Mouse (Mus musculus) spleen, adult 2 months (tissue): Measurements from ENCODE around the gene Gm20388. TPM values are rescaled to one million over a fixed set of nuclear protein-coding genes. Genes with fewer than 3 reads are reported as not detected.
A peak's percentile ranks its signal among the peaks of the same experiment; 100 is the strongest.

Source experiments
- DNase-seq, 2 experiments: peaks; one replicate each; pipeline versions ENCODE4 v3.0.0 to v3.0.0-alpha.2; 2012 to 2021; ENCODE audit warnings: low spot score in 2 of 2, low read depth in 1 of 2
- H3K27ac ChIP-seq: fragments of 200-500 bp; 2 replicates; pipeline ENCODE4 v1.5.1; 2012; ENCODE audit warnings: low read length, inconsistent platforms; ENCODE audit not compliant: insufficient read depth
- H3K27me3 ChIP-seq: fragments of 200-500 bp; 2 replicates; pipeline ENCODE4 v1.6.1; 2012; ENCODE audit warnings: mild to moderate bottlenecking, moderate library complexity, low read length, inconsistent platforms; ENCODE audit not compliant: control insufficient read depth, insufficient read depth
- H3K36me3 ChIP-seq: fragments of 200-500 bp; 2 replicates; pipeline ENCODE4 v1.6.1; 2012; ENCODE audit warnings: mild to moderate bottlenecking, low read length, inconsistent platforms; ENCODE audit not compliant: control insufficient read depth, insufficient read depth
- H3K4me1 ChIP-seq: fragments of 200-500 bp; 2 replicates; pipeline ENCODE4 v1.6.1; 2011; ENCODE audit warnings: inconsistent platforms; ENCODE audit not compliant: control insufficient read depth, insufficient read depth, insufficient read length
- H3K4me3 ChIP-seq: fragments of 200-500 bp; 2 replicates; pipeline ENCODE4 v1.5.1; 2011; ENCODE audit warnings: mild to moderate bottlenecking, inconsistent platforms; ENCODE audit not compliant: insufficient read depth, insufficient read length; ENCODE audit errors: extremely low read depth
- CTCF ChIP-seq: fragments of 200-500 bp; IDR thresholded peaks from 2 replicates; pipeline ENCODE4 v1.5.1; 2011; ENCODE audit warnings: mild to moderate bottlenecking, inconsistent platforms; ENCODE audit not compliant: insufficient read depth, insufficient read length, insufficient replicate concordance; ENCODE audit errors: extremely low read depth
- POLR2A ChIP-seq: fragments of 200-500 bp; IDR thresholded peaks from 2 replicates; pipeline ENCODE4 v1.6.1; 2011; ENCODE audit warnings: low read depth, low read length, inconsistent platforms
- whole genome bisulfite sequencing: fragments of 180-500 bp; shearing (Covaris S2); methylation state at CpG from one replicate; pipeline ENCODE4 v1.1.7; 2018; 5-methylcytosine and 5-hydroxymethylcytosine counted together
- polyA plus RNA-seq: library from polyadenylated mRNA; depleted of rRNA; stranded (reverse); fragments of >200 nt; gene quantifications from 2 replicates; pipeline ENCODE4 v1.2.3, GENCODE M21; 2012

The Gm20388 gene
- polyA plus RNA-seq, 1 experiment, result 26.1 TPM

DNA sequence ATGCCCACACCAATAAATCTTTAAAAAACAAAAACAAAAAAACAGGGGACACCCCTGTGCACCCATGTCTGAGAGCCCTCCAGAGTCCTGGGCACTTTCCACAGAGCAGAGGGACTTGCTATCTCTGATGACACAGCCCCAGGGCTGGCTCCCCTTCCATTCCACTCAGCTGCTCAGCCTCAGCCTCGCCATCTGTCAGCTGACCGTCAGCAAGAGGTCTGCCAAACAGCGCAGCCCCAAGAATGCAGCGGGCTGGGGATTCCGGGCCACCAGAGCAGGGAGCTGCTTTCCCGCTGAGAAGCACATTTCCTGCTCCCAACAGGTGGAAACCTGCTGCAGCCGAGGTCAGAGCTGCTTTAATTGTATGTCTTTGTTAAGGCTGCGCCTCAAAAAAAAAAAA, 1464.1 kb downstream of the Gm20388 start:
- no peaks in the 10 kb centered on the region for H3K4me1 ChIP-seq
- no peak overlapping the region for H3K4me3 ChIP-seq
- TF ChIP-seq CTCF, result no peak
- no peak for TF ChIP-seq POLR2A
- DNase-seq, result no peak
- WGBS, result 81% methylated on average over 8 of the region's 8 CpGs
- H3K36me3 ChIP-seq, result no peaks in the 10 kb centered on the region
- no peak overlapping the region for H3K27ac ChIP-seq
- no peaks in the 10 kb centered on the region for H3K27me3 ChIP-seq

DNA sequence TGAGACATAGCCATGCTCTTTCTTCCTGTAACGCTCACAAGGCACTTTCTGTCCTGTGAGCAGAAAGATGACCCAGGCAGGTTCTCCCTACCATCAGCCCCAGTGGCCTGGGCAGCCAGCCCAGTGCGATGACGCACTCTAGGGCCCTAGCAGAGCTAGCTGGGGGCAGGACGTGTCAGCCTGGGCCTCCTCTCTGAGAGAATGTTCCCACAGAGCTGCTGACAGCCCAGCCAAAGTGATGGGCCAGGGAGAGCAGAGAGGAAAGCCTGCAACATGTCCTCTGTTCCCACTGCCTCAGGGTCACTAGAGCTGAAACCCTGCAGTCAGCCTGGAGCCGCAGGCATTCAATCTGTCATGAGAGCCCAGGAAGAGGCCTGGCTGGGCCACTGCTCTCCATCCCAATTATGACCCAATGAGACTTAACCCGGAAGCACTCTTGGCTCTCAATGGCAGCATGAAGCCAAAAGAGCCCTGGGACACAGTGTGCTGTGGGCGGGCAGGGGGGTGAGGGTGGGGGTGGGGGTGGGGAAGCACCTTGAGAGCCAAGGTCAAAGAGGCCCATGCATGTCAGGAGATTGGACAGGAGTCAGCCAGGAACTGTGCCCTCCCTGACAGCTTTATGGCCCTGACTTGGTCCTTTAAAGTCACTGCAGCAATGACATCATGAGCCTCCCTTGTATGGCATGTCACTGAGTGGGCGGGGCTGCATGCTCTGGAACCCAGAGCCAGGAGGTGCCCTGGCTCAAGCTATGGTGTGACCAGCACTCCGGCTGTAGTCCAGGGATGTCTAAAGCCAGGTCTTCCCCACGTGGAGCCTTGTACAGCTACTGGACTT, 1465.7 kb downstream of the Gm20388 start:
- no peaks in the 10 kb centered on the region for H3K4me1 ChIP-seq
- H3K36me3 ChIP-seq, result no peaks in the 10 kb centered on the region
- 82% methylated on average over 10 of the region's 10 CpGs for WGBS
- H3K27me3 ChIP-seq, result no peaks in the 10 kb centered on the region
- H3K27ac ChIP-seq, result no peak overlapping the region
- H3K4me3 ChIP-seq, result no peak overlapping the region
- no peak for DNase-seq
- TF ChIP-seq POLR2A, result no peak
- no peak for TF ChIP-seq CTCF

DNA sequence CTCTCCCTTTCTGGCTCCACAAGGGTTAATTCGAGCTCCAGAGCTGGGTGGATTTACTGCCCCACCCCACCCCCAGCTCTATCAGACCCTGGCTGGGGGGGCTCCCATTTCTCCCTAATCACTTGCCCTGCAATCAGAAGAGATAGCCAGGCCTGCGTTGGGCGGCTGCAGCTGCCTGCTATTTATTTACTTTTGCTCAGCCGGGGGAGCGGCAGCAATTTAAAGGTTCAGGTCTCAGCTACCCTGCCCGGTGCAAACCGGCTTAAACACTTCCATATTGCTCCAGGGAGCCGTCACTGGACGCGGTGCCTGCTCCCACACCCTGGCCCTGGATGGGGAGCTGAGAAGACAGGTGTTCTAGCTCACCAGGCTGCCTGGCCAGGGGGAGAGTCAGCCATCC, 1467.0 kb downstream of the Gm20388 start:
- no peak for TF ChIP-seq POLR2A
- no peak for TF ChIP-seq CTCF
- DNase-seq, result no peak
- H3K4me1 ChIP-seq, result no peaks in the 10 kb centered on the region
- WGBS, result 81% methylated on average over 10 of the region's 10 CpGs
- no peaks in the 10 kb centered on the region for H3K27me3 ChIP-seq
- H3K27ac ChIP-seq, result no peak overlapping the region
- no peaks in the 10 kb centered on the region for H3K36me3 ChIP-seq
- H3K4me3 ChIP-seq, result no peak overlapping the region

DNA sequence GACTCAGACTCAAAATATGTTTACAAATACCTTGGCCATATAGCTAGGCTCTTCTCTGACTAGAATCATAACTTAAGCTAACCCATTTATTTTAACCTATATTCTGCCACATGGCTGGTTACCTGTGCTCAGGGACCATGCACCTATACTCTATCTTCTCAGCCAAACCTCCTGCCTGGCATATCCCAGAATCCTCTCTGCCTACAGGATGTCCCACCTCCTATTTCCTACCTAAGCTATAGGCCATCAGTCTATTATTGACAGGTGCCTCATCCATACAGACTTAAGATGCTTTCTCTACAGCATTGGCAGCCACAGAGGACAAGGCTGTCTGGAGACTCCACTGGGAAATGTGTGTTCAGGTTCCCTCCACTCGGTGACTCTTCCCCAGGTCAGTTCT, 1468.7 kb downstream of the Gm20388 start:
- Histone ChIP-seq H3K27ac (no peak overlapping the region), H3K4me1 (no peaks in the 10 kb centered on the region), H3K27me3 (no peaks in the 10 kb centered on the region), H3K36me3 (no peaks in the 10 kb centered on the region), H3K4me3 (no peak overlapping the region)
- 97% methylated on average over 1 of the region's 1 CpGs for WGBS
- TF ChIP-seq POLR2A (no peak), CTCF (no peak)
- no peak for DNase-seq

DNA sequence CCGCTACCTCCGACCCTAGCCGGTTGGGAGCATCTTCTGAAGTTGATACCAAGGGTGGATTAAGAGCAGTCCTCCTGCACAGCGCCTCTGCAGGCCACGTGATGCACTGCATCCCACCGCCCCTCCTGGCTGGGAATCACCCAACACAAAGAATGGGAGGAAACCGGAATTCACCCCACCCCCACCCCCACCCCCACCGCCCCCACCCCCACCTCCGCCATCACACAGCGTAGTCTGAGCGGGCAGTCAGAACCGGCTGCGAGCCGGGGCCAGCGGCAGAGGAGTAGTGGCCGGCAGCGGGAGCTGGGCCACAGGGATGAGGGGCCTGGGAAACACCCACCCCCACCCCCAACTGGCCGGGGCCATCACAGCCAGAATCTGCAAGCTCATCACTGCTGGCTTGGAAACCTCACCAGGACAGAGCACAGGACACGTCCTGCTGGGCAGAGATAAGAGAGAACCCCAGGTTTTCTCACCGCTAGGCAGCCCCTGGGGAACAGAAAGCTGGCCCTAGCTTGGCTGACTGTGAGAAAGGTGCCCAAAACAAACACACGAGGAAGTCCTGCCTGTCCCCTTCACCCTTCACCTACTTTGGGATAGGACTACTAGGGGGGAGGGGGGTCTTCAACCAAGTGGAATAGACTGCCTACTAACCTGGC, 1472.1 kb downstream of the Gm20388 start:
- Histone ChIP-seq H3K27ac (no peak overlapping the region), H3K36me3 (no peaks in the 10 kb centered on the region), H3K27me3 (no peaks in the 10 kb centered on the region), H3K4me1 (no peaks in the 10 kb centered on the region), H3K4me3 (no peak overlapping the region)
- peak in 1 of 2 experiments; percentile 21 for DNase-seq
- WGBS, result 2% methylated on average over 21 of the region's 21 CpGs
- TF ChIP-seq CTCF, result peak; percentile 76; the same call in 1 of the 2 replicates
- no peak for TF ChIP-seq POLR2A

GRCm38 (mm10) chr8:121385540-121385939, 1474.9 kb downstream of the Gm20388 start:
- WGBS, result 50% methylated on average over 7 of the region's 7 CpGs
- no peak for DNase-seq
- no peak overlapping the region for H3K4me3 ChIP-seq
- H3K36me3 ChIP-seq, result no peaks in the 10 kb centered on the region
- H3K27ac ChIP-seq, result no peak overlapping the region
- TF ChIP-seq POLR2A (no peak), CTCF (no peak)
- no peaks in the 10 kb centered on the region for H3K27me3 ChIP-seq
- no peaks in the 10 kb centered on the region for H3K4me1 ChIP-seq

DNA sequence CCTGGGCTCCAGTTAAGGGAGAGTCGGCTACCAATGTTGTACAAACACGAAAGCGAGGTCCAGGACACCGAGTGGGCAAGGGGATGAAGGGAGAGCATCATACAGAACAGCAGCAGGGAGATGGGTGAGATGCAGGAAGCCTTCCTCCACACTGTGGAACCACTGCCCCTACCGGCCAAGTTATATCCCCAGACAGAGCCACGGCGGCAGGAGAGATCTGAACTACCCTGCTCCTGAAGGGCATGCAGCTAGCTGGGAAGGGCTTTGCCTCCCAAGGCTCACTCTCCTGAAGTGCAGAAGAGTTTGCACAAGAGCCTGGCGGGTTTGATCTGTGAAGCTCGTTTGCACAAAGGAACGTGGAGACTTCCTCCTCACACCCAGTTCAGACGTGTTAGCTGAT, 1480.0 kb downstream of the Gm20388 start:
- TF ChIP-seq POLR2A, result no peak
- no peaks in the 10 kb centered on the region for H3K36me3 ChIP-seq
- H3K27ac ChIP-seq, result no peak overlapping the region
- WGBS, result 15% methylated on average over 11 of the region's 11 CpGs
- H3K27me3 ChIP-seq, result peaks cover 4% of the 10 kb centered on the region; the same call in 1 of the 2 replicates
- no peak for DNase-seq
- H3K4me3 ChIP-seq, result no peak overlapping the region
- no peaks in the 10 kb centered on the region for H3K4me1 ChIP-seq
